Mouse (Mus musculus): ENCODE results near the gene Sec14l2.
"Not testable (repeated sequence)": the region's sequence is repeated elsewhere in the genome, so short reads cannot be mapped to it uniquely, and the experiment has no call there.

Sec14l2 gene

DNA sequence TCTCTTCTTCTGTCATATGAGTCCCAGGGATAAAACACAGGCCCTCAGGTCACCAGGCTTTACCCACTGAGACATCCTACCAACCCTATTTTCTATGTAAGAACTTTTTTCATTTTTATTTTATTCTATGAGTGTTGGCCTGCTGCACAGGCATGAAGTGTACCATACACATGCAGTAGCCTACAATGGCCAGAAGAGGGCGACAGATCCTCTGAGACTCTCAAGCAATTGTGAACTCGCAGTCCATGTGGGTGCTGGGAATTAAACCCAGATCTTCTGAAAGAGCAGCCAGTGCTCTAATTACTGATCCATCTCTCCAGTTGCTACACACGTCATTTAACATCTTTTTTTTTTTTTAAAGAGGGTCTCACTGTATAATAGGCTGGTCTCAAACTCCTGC, 10.2 kb upstream of the Sec14l2 start:
- peak; percentile 23 to 39 for DNase-seq (ENCODE audit: low spot score in 2 of 2)

DNA sequence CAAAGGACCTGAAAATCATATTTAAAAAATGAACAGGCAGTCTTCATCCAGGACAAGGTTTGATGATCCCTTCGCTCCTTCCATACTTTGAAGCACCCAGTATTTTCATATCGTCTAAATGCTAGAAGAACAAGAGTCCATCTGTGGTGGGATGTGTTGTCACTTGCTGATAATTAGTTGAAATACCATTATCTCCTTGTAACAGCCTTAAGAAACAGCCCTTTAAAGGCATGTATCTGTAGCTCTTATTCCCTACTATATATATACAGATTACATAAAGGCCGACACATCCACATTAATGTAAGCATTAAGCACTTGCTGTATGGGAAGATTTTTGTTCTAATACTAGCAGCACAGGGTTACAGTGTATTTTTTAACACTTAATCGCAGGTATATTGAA, 5.2 kb upstream of the Sec14l2 start:
- not testable (repeated sequence) for DNase-seq (ENCODE audit: low spot score in 2 of 2)

DNA sequence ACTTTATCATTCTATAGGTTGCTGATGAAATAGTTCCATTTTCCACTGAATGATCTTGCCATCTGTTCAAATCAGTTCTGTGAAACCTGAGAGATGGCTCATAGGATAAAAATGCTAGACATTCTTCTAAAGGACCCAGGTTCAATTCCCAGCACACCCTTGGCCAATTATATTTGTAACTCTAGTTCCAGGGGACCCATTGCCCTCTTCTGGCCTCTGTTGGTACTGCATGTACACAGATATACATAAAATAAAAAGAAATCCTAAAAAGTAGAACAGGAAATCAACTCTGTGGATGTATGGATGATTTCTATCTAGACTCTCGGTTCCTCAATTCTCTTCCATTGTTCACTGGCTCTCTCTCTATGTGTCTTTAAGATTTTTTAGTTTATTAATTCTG, 3.8 kb upstream of the Sec14l2 start:
- no peak for DNase-seq (ENCODE audit: low spot score in 2 of 2)

DNA sequence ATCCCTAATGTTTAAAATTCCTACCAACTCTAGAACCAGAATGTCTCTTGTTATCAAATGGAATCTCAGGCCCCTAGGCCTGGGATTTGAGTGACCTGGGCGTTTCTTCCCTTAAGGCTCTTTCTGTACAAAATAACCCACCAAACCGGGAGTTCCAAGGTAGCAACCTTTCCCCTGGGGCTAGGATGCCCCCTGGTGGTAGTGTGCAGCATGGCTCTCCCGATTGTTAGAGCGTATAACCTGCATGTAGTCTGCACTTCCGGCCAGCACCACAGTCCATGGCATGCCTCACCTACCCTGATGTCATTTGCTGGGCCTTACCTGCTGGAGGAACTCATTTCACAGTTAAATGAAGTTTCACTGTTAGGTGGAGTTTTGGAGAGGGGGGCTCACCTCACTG, 707 bp upstream of the Sec14l2 start:
- DNase-seq (ENCODE audit: low spot score in 2 of 2), result peak in 1 of 2 experiments; percentile 41

DNA sequence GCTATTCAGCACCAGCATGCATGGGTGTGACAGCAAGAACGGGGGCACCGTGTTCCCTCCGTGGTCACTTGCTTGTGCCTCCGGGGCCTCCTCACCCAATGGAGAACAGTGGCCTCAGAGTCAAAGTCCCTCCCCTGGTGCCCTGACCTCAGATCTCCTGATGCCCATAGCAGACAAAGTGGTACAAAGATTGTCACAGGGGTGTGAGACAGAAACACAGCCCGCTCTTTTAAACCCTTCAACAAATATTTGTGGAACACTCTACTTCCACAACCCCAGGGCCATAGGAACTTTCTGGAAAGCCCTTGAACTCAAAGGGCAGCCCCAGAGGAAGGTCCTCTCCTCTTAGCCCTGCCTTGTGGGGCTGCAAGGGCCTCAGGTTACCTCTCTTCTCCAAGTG, 989 bp downstream of the Sec14l2 start:
- DNase-seq (ENCODE audit: low spot score in 2 of 2), result no peak

DNA sequence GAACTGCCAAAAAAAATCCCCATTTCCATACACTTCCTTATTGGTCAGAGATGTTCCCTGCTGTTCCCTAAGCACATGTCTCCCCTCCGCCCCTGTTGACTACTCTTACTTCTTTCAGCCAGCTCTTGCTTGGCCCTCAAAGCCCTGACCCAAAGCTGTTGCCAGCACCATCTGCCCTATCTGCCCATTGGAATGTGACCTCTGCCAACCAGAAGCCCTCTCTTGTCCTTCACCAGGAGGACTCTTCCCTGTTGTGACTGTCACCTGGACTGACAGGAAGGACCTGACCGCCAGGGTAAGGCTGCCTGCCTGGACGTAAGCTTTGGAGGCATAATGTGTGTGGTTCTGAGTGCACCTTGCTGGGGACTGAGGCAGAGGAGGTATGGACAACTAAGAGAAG, 1.5 kb downstream of the Sec14l2 start:
- no peak for DNase-seq (ENCODE audit: low spot score in 2 of 2)

DNA sequence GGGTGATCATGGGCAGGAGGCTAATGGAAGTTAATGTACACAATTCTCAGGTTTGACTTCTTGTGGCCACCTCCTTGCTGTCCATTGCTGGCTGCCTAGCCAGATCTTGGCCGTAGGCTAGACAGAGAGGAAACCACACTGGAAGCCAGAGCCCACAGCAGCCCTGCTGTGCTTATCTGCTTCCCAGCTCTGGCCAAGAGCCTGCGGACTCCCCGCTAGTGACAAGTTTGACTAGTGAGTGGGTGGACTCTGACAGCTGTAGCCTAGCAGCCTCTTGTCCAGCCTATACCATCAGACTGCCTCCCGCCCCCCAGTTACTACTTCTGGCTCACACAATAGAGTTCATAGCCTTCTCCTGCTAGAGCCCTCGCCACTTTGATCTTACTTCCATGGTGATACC, 3.6 kb downstream of the Sec14l2 start:
- DNase-seq (ENCODE audit: low spot score in 2 of 2), result no peak

DNA sequence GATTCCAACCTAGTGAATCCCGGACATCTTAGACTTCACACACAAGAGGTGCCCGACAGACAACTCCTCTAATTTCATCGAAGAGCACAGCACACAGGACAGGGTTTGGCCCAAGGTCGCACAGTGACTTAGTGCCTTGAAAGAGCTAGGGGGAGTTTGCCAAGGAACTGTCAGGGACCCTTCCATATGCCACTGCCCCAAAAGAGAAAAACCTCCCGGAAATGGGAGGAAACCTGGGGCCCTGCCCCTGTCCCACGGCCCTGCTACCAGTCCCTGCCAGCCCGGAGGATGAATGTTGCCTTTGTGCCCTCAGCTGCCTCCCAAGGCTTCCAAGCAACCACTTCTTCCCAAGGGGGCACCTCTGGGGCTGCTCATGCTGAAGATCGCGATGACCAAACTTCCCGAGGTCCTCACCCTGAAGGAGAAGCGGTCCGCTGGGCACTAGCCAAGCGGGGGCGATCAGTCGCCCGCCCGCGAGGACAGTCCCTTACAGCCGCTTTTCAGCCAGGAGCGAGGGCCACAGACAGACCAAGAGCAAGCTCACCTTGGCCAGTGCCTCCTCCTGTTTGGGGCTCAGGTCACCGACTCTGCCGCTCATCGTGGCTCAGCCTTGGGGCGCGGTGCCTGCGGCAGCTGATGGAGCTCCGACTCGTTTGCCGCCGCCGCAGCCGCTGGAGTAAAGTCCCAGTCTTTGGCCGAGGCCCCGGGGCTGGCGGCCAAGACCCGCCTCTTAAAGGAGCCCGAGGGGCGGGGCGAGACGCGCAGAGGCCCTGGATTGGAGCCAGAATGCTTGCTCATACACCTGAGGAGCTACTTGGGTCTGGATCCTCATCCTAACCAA, 4.9 kb downstream of the Sec14l2 start:
- peak in 1 of 2 experiments; percentile 19 for DNase-seq (ENCODE audit: low spot score in 2 of 2)

DNA sequence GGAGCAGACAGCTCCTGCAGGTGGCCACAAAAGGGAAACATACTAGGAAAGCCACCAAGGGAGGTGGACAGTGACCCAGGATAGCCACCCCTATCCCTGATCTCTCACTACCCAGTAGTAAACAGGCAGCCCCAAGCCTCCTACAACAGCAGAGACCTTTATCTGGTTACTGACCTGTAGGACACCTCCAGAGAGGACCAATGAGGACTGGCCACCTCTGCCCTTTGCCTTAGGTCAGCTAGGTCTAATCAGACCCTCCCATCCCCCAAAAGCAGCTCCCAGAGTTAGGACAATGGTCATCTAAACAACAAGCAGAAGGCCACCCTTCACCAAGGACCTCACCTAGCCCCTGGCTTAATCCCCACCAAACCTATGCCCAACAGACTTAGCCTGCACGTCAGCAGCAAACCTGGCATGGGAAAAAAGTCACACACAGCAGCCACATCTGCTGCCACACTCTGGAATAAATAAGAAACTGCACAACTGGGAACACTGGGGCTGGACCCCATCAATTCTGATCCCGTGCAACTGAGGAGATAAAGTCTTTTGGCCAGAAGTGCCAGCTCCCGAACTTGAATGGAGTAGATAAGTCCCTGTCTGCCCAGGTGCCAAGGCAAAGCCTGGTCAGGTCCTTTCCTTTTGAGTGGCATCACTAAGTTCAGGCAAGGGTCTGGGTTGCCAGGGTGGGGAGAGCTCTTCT, 5.7 kb downstream of the Sec14l2 start:
- DNase-seq (ENCODE audit: low spot score in 2 of 2), result no peak

DNA sequence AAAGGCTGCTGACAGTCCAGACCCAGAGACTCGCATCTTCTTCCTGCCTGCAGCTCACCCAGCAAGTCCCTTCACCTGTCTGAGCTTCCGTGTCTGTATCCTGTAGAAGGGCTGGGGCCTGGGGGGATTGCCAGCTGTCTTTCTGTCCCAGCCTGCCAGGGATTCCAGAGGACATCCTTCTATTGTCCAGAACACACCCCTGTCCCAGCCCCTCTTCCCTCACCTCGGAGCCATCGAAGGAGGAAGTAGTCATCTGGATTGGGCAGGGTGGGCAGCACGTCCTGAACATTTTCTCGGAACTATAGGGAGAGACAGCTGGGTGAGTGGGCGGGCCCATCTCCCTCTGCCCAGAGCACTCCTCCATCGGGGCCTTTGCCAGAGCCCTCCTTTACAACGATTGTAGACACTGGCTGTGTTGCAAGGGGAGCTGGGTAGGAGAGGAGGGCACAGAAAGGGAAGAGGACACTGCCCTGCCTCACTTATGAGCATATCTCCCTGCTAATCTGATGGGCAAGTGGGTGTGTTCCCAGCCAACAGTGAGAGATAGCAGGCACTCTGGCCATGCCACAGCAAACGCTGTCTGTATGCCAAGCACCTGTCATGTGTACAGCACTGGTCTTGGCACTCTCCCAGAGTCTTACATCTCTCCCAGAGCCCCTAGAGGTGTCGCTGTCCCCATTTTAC, 6.6 kb downstream of the Sec14l2 start:
- DNase-seq (ENCODE audit: low spot score in 2 of 2), result no peak

DNA sequence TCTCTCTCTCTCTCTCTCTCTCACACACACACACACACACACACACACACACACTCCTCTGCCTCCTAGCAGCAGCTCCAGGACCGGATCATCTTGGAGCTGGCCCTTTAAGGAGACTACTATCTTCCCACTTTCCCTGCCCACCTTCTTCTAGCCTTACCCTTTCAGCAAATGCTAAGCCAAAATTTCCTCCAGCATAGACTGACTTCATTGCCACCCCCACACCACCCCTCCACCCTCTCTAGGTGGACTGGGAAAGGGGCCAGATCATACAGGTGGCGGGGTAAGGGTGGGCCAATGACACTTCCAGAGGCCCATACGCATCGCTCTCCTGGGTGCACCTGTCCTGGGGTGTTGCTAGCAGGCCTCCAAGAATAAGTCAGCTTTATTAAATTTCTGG, 7.8 kb downstream of the Sec14l2 start:
- DNase-seq (ENCODE audit: low spot score in 2 of 2), result no peak

DNA sequence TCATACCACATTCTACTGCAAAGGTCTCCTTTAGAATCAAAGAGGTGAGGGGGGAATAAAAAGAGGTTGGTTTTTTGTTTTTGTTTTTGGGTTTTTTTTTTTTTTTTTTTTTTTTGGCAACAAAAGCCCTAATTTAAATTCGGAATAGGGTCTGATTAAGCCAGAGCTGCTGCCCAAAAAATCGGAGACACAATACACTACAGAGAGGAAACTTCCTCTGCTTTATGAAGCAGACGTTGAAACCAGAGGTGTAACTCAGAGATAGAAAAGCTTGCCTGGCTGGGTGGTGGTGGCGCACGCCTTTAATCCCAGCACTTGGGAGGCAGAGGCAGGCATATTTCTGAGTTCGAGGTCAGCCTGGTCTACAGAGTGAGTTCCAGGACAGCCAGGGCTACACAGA, 8.7 kb downstream of the Sec14l2 start:
- not testable (repeated sequence) for DNase-seq (ENCODE audit: low spot score in 2 of 2)

DNA sequence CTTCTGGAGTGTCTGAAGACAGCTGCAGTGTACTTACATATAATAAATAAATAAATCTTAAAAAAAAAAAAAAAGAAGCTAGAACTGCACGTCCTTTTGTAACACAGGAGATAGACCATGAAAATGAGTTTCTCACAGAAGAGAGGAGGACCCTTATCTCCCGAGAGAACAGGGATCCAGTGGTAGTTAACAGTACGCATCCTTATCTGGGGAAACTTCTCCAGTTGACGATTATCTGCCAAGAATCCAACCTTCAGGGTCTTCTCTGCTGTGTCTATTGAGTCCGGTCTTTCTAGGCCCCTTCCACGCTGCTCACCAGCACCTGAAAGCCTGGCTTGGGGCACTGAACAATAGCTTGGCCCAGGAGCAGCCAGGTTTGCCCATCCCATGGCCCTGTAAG, 9.2 kb downstream of the Sec14l2 start:
- no peak for DNase-seq (ENCODE audit: low spot score in 2 of 2)

DNA sequence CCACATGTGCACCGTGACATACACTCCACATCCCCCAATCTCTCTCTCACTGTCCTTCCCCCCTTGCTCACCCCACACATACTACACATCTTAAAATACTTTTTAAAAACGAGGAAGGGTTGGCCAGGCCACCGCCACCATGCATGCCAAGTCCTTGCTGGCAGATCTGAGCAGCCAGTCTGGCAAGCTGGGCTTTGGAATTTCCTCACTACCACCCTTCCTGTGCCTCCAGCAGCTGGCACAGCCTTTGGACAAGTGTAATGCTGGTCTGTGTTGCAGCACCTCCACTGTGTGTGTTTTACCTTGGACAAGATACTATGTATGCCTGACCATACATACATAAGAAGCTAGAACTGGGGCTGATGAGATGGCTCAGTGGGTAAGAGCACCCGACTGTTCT, 9.7 kb downstream of the Sec14l2 start:
- DNase-seq (ENCODE audit: low spot score in 2 of 2), result no peak

DNA sequence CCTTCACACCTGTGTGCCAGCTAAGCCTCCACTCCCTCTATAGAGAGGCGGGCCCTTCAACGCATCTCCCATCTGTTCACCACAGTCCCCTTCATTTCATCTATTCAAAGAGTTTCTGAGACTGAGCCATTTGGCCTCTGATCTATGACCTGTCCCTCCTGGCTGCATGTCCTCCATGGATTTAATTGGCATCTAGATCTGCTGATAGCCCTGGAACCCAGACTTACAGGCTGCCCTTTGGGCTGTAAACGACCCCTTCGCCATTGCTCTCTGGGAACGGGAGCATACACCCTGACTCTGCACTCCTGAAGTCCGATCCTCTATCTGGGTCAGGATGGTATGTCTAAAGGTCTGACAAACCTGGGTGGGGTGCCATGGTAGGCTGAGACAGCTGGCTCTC, 10.4 kb downstream of the Sec14l2 start:
- DNase-seq (ENCODE audit: low spot score in 2 of 2), result no peak

DNA sequence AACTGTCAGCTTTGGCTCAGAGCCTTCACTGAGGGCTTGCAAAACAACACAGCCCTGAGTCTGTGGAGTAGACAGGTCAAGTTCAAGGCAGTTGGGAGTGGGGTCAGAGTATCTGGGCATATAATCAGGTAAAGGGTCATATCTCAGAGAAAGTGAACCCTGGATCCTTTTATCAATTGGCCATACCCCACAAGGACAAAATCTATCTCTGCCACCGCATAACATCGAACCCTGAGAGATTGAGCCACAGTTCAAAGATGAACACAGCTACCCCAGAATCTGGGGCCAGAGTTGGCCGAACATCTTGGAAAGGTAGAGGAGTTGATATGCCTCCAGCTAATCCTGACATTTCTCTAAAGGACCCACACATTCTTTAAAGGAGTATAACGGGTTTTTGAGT, 11.2 kb downstream of the Sec14l2 start:
- no peak for DNase-seq (ENCODE audit: low spot score in 2 of 2)

DNA sequence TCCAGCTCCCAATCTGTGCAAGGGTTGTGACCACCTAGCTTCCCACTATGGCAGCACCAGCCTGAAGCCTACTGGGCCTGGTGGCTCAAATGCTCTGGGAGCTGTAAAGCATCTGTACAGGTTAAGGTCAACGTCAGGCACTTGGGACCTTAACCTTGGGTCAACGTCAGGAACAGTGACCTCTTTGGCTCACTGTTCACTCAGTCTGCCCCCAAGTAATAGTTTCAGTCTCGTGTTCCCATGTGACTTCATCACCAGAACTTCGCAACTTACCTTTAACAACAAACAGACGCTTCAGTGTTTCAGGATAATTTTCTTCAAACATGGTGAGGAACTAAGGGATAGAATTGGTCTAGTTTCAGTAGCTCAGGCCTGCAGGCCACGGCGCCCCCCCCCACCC, 14.5 kb downstream of the Sec14l2 start:
- no peak for DNase-seq (ENCODE audit: low spot score in 2 of 2)

DNA sequence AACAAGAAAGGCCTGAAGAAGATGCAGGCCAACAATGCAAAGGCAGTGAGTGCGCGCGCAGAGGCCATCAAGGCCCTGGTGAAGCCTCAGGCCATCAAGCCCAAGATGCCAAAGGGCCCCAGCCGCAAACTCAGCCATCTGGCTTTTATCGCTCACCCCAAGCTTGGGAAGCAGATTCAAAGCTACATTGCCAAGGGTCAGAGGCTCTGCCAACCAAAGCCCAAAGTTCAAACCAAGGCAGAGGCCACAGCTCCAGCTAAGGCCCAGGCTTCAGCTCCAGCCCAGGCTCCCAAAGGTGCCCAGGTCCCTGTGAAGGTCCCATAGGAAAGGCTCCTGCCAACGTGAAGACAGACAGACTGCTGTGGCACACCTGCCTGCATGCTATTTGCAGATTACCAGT, 15.3 kb downstream of the Sec14l2 start:
- not testable (repeated sequence) for DNase-seq (ENCODE audit: low spot score in 2 of 2)

DNA sequence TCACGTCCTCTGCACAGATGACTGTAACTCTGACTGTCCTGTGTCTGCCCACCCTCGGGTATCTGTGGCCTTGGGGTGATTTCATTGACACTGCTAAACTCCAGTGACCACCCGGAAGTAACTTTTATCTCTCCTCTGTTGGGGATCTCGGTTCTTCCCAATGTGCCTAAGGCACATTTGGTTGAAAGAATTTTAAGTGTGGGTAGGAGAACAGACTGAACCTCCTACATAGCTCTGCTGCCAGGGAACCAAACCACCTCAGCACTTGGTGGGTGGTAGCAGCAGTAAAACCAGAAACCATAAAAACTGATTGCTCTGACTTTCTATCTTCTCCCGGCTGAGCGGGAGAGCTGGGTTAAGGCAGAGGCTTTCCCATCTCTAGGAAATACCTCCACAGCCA, 17.8 kb downstream of the Sec14l2 start:
- no peak for DNase-seq (ENCODE audit: low spot score in 2 of 2)

DNA sequence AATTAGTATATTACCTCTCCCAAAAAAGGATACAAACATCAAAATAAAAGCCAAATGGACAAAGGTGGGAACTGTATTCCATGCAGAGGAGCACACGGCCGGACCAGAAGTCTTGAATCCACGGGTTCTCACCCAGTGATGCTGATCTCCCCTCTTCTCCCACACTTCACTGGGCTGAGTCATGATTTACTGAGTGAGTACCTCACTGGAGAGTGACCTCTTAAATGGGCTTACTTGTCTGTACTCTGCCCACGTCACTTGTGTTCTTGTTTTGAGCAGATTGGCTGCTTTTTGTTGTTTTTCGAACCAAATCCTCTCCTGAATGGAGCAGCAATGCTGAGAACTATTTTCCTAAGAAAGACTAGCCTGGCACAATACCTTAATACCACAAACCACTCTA, 18.2 kb downstream of the Sec14l2 start:
- DNase-seq (ENCODE audit: low spot score in 2 of 2), result no peak

DNA sequence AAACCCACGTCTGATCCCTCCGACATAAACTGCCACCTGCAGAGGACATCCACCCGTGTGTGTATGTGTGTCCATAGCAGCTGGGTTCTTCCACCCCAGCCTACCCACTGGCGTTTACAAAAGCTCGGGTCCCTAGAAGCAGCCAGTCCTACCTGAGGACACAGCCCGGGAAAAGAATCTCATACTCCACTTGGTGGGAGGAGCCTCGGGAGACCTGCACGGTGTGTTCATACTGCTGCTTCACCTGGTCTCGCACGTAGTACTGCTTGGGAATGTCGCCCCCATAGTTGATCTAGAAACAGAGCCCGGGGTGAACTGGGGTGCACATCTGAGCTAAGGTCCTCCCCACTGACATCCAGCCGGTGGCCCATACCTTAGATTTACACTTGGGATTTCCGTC, 19.7 kb downstream of the Sec14l2 start:
- no peak for DNase-seq (ENCODE audit: low spot score in 2 of 2)

DNA sequence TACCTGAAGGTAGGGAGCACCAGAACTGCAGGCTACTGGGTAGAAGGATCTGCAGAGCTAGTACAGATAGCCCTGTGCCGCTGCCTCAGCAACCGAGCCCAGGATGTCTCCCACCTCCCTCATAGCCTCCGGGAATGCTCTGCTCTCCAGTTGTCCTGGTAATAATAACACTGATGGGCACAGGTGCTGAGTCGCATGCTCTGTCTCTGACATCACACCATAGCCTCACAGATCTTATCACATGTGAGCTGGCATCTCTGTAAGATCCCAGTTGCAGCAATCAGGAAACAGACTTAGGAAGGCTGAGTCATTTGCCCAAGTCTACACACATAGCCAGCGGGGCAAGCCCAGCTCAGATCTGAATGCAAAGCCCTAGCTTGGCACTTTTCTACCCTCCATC, 21.4 kb downstream of the Sec14l2 start:
- no peak for DNase-seq (ENCODE audit: low spot score in 2 of 2)

DNA sequence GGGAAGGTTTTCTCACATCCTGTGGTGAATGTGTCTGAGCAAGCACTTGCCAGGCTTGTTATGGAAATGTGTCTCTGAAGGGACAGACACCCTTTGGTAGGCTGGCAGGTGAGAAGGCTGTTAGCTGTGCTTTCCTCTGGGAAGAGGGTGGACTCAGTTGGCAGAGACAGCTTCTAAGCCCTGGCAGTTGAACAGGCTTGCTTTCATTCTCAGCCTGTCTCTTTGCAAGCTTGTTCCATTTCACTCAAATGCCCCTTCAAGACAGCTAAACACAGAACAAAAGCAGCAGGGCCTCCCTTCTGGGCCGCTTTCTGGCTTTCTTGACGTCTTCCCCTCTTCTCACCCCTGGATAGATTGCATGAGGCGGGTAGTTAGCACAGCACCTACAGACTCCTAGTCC, 23.8 kb downstream of the Sec14l2 start:
- DNase-seq (ENCODE audit: low spot score in 2 of 2), result no peak

All from natural killer cell, adult 2 months (primary cell).